In the genomic region with DNA sequence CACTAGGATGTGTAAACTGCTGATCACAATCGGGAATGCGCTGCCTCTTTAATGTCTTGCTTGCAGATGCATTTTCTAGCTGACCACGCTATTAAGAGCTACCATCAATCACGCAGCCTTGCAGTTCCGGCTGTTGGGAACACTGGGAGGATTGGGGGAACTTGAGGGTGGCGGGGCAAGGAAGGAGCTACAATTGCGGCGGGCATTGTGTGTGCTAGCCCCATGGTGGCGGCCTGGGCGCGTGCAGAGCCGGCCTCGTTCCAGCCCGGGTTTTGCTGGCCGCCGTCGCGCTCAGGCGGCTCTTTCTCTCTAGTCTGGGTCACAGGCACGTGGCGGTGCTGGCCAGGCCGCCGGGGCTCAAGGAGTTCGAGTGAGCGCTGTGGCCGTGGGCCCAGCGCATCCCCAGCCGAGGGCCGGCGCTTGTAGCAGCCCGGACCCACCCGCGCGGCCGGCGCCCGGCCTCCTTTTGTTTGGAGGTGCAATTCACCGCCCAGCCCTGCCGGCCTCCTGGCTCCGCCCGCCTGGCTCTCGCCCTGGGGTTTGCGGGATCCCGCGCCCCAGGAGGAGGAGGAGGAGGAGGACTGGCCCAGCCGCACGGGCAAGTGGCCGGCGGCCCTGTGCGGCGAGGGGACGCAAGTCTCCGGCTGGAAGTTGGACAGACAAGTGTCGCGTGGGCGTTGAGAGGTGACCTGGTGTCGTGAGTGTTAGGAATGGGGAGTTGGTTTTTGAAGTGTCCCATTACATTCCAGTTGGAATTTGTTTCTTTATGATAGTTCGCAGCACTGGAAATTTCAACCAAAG, we compare ENCODE assay signal across 8 mouse cellular contexts.
DNase-seq lines count a peak whose midpoint lies in the region; ATAC-seq and TF ChIP-seq lines count a peak whose summit lies in the region.

No protein-coding gene starts in this region.

- peak overlapping the region; percentile 57 for H3K4me3 ChIP-seq in intestine, postnatal 0 days (ENCODE audit: low read depth, low read length)
- H3K4me3 ChIP-seq in limb, embryonic 11.5 days (ENCODE audit: low read depth, low read length): peak overlapping the region; percentile 58
- H3K4me3 ChIP-seq in midbrain, embryonic 12.5 days: peak overlapping the region; percentile 57
- H3K4me3 ChIP-seq in small intestine, adult 2 months (ENCODE audit: low read depth, low read length): peak overlapping the region; percentile 65

- peak; percentile 73 for ATAC-seq in granulocyte monocyte progenitor cell, adult 5-6 weeks (replicated peaks; ENCODE audit: poor library complexity, severe bottlenecking)
- ATAC-seq in intestine, postnatal 0 days: peak; percentile 80
- ATAC-seq in limb, embryonic 11.5 days (ENCODE audit: insufficient number of reproducible peaks, low FRiP score, low TSS enrichment, low read depth): peak; percentile 77
- peak; percentile 93 for ATAC-seq in midbrain, embryonic 12.5 days (ENCODE audit: low FRiP score, low read depth)

- peak overlapping the region; percentile 91 for H3K4me2 ChIP-seq in intestine, postnatal 0 days (replicated peaks; ENCODE audit: low read depth)
- H3K4me2 ChIP-seq in limb, embryonic 11.5 days (ENCODE audit: low read depth, severe bottlenecking): peak overlapping the region; percentile 82
- peak overlapping the region; percentile 95 for H3K4me2 ChIP-seq in midbrain, embryonic 12.5 days (replicated peaks)

- DNase-seq in layer of hippocampus, adult 11-12 months (ENCODE audit: low spot score): peak; percentile 70
- DNase-seq in layer of hippocampus, adult 9-10 months (ENCODE audit: low spot score): no peak
- peak; percentile 93 for DNase-seq in embryo, embryonic 11 days
- peak; percentile 87 for DNase-seq in limb, embryonic 11.5 days (ENCODE audit: low spot score)

- no peaks in the 10 kb centered on the region for H3K9me3 ChIP-seq in intestine, postnatal 0 days (ENCODE audit: control insufficient read depth)
- H3K9me3 ChIP-seq in limb, embryonic 11.5 days (ENCODE audit: control insufficient read depth, low read length): no peaks in the 10 kb centered on the region
- no peaks in the 10 kb centered on the region for H3K9me3 ChIP-seq in midbrain, embryonic 12.5 days

- no peaks in the 10 kb centered on the region for H3K36me3 ChIP-seq in intestine, postnatal 0 days (ENCODE audit: control insufficient read depth, insufficient read depth)
- H3K36me3 ChIP-seq in limb, embryonic 11.5 days (ENCODE audit: control insufficient read depth, insufficient read depth, low read length): no peaks in the 10 kb centered on the region
- no peaks in the 10 kb centered on the region for H3K36me3 ChIP-seq in midbrain, embryonic 12.5 days
- no peaks in the 10 kb centered on the region for H3K36me3 ChIP-seq in small intestine, adult 2 months (ENCODE audit: control insufficient read depth, insufficient read depth, low read length)

- TF ChIP-seq POLR2A in small intestine, adult 2 months (IDR thresholded peaks at IDR 0.05; ENCODE audit: low read depth, low read length): no peak

- TF ChIP-seq CTCF in intestine, postnatal 0 days (IDR thresholded peaks at IDR 0.05; ENCODE audit: low read depth): peak; percentile 52
- TF ChIP-seq CTCF in small intestine, adult 2 months (IDR thresholded peaks at IDR 0.05; ENCODE audit: extremely low read depth, insufficient read length, insufficient replicate concordance, low read depth, low read length): no peak

- H3K27ac ChIP-seq in intestine, postnatal 0 days (ENCODE audit: low read depth, low read length): peak overlapping the region; percentile 80
- H3K27ac ChIP-seq in limb, embryonic 11.5 days (replicated peaks; ENCODE audit: low read depth, low read length): peak overlapping the region; percentile 98
- peak overlapping the region; percentile 95 for H3K27ac ChIP-seq in midbrain, embryonic 12.5 days (replicated peaks)
- peak overlapping the region; percentile 26 for H3K27ac ChIP-seq in small intestine, adult 2 months (ENCODE audit: insufficient read depth, low read depth, low read length)

- WGBS in intestine, postnatal 0 days: under 1% methylated on average over 58 of the region's 58 CpGs
- WGBS in limb, embryonic 11.5 days: under 1% methylated on average over 53 of the region's 58 CpGs
- under 1% methylated on average over 54 of the region's 58 CpGs for WGBS in midbrain, embryonic 12.5 days
- under 1% methylated on average over 58 of the region's 58 CpGs for WGBS in small intestine, adult 2 months

- no peaks in the 10 kb centered on the region for H3K27me3 ChIP-seq in intestine, postnatal 0 days (replicated peaks; ENCODE audit: control insufficient read depth, insufficient read depth, low read length)
- H3K27me3 ChIP-seq in limb, embryonic 11.5 days (ENCODE audit: control insufficient read depth, insufficient read depth, low read length): no peaks in the 10 kb centered on the region
- H3K27me3 ChIP-seq in midbrain, embryonic 12.5 days: no peaks in the 10 kb centered on the region
- no peaks in the 10 kb centered on the region for H3K27me3 ChIP-seq in small intestine, adult 2 months (ENCODE audit: control insufficient read depth, insufficient read depth, low read length)

- peak overlapping the region; percentile 63 for H3K9ac ChIP-seq in intestine, postnatal 0 days (ENCODE audit: low read depth, low read length)
- H3K9ac ChIP-seq in limb, embryonic 11.5 days (ENCODE audit: low read length): peak overlapping the region; percentile 96
- H3K9ac ChIP-seq in midbrain, embryonic 12.5 days (replicated peaks): peak overlapping the region; percentile 77

- H3K4me1 ChIP-seq in intestine, postnatal 0 days (replicated peaks; ENCODE audit: control insufficient read depth, insufficient read depth, low read length): peaks cover 17% of the 10 kb centered on the region
- H3K4me1 ChIP-seq in limb, embryonic 11.5 days (ENCODE audit: control insufficient read depth, insufficient read depth, low read length): peaks cover 50% of the 10 kb centered on the region
- H3K4me1 ChIP-seq in midbrain, embryonic 12.5 days: peaks cover 69% of the 10 kb centered on the region
- peaks cover 15% of the 10 kb centered on the region for H3K4me1 ChIP-seq in small intestine, adult 2 months (ENCODE audit: control insufficient read depth, insufficient read depth, insufficient read length, low read length)

Comparison
In these comparisons a context has a peak if more than half of its experiments do, and no peak if none do; other contexts are left out.
1. H3K27ac ChIP-seq: peak in every context shown above with its lines; median percentile 98 in limb, embryonic 11.5 days; 95 in midbrain, embryonic 12.5 days; 80 in intestine, postnatal 0 days; 26 in small intestine, adult 2 months.